Mouse (Mus musculus): ENCODE results near the gene B130006D01Rik.

DNA sequence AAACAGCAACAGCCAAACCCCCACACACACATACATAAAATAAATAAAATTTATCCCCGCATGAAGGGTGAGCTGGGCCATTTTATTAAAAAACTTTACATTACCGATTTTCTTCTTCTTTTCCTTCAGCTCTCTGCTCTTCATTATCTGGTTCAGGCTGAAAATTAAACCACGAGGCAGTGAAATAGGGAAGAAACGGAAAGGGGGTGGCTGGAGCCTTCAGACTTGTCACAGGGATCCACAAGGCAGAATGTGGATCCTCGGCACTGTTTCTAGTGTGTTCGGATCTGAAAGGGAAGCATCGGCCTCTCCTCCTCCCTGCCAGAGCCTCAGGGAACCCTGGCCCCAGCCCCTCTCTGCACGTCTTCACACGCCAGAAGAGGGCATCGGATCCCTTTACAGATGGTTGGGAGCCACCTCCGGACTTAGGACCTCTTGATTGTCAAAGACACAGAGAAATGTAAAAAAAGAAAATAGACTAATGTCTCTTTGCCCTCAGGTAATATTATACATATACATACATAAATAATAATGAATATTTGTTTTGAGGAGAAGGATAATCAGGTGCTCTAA, 36.2 kb upstream of the B130006D01Rik start:
- TF ChIP-seq POLR2A (IDR thresholded peaks at IDR 0.05; ENCODE audit: borderline replicate concordance, insufficient read depth, low read length) (no peak), CTCF (IDR thresholded peaks at IDR 0.05; ENCODE audit: borderline replicate concordance, insufficient read depth, low read depth, low read length) (no peak)
